In the genomic region with DNA sequence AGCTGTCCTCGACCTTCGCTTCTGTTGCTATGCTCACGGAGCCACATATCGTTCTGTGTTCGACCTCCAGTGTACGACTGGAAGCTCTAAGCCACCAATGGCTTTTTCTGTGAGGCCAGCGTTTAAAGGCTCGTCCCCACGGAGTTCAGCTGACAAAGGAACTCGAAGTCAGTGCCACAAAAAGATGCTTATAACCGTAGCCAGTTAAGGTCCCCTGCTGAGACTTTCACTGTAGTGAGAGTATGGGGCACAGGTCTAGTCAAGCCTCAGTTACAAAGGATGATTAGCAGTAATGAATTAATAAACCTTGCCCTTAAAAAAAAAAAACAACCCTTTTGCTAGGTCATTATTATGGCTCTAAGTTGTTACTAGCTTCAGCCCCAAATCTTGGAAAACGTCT, we compare ENCODE assay signal across 22 mouse cellular contexts.
"Had no signal": no experiment of that assay in that cellular context is flagged by ENCODE, and none has a peak within 500 bp of the region (broad histone marks: within the 10 kb centered on the region; RNA-seq: fewer than 3 reads in every experiment).

No protein-coding gene starts in this region.

- H3K27ac ChIP-seq: heart, embryonic 13.5 days; heart, embryonic 15.5 days; hindbrain, embryonic 13.5 days; hindbrain, embryonic 15.5 days; hindbrain, postnatal 0 days; limb, embryonic 13.5 days; limb, embryonic 15.5 days; liver, embryonic 12.5 days; liver, embryonic 14.5 days had no signal

- ATAC-seq: forebrain, postnatal 0 days; hindbrain, postnatal 0 days; intestine, embryonic 16.5 days; liver, embryonic 12.5 days had no signal

- DNase-seq: forebrain, postnatal 0 days; gastrocnemius, postnatal 10 days; gastrocnemius, postnatal 36 days; heart, adult 11 months; heart, postnatal 10 days; heart, postnatal 36 days; kidney, adult 11 months; kidney, postnatal 14 days; layer of hippocampus, adult 9-11 months; layer of hippocampus, postnatal 36 days; left cerebral cortex, postnatal 4 days had no signal

- H3K9me3 ChIP-seq: heart, embryonic 13.5 days; heart, embryonic 15.5 days; hindbrain, embryonic 13.5 days; hindbrain, embryonic 15.5 days; limb, embryonic 13.5 days; limb, embryonic 15.5 days; liver, embryonic 12.5 days had no signal

- H3K9ac ChIP-seq: forebrain, postnatal 0 days; heart, embryonic 13.5 days; heart, embryonic 15.5 days; hindbrain, embryonic 13.5 days; hindbrain, embryonic 15.5 days; limb, embryonic 13.5 days; limb, embryonic 15.5 days; liver, embryonic 12.5 days; liver, embryonic 14.5 days had no signal

- H3K27me3 ChIP-seq: heart, embryonic 13.5 days; heart, embryonic 15.5 days; hindbrain, embryonic 13.5 days; hindbrain, embryonic 15.5 days; limb, embryonic 13.5 days; limb, embryonic 15.5 days; liver, embryonic 12.5 days had no signal

- H3K4me2 ChIP-seq: heart, embryonic 11.5 days; heart, embryonic 13.5 days; heart, embryonic 15.5 days; hindbrain, embryonic 13.5 days; hindbrain, embryonic 15.5 days; limb, embryonic 13.5 days; limb, embryonic 15.5 days; liver, embryonic 12.5 days had no signal

- H3K4me1 ChIP-seq: liver, embryonic 12.5 days had no signal

- H3K36me3 ChIP-seq: hindbrain, embryonic 13.5 days; hindbrain, embryonic 15.5 days; limb, embryonic 13.5 days; liver, embryonic 12.5 days had no signal

- H3K4me3 ChIP-seq: heart, embryonic 13.5 days; heart, embryonic 15.5 days; hindbrain, embryonic 13.5 days; hindbrain, embryonic 15.5 days; limb, embryonic 13.5 days; limb, embryonic 15.5 days; liver, embryonic 12.5 days had no signal
